Mouse (Mus musculus): ENCODE measurements around the gene Ptprj. TPM values are rescaled to one million over a fixed set of nuclear protein-coding genes. Genes with fewer than 3 reads are reported as not detected.

Gene Ptprj
- total and polyA plus RNA-seq, 3 experiments: 3.7 to 10.5 (median 7.4) TPM

DNA sequence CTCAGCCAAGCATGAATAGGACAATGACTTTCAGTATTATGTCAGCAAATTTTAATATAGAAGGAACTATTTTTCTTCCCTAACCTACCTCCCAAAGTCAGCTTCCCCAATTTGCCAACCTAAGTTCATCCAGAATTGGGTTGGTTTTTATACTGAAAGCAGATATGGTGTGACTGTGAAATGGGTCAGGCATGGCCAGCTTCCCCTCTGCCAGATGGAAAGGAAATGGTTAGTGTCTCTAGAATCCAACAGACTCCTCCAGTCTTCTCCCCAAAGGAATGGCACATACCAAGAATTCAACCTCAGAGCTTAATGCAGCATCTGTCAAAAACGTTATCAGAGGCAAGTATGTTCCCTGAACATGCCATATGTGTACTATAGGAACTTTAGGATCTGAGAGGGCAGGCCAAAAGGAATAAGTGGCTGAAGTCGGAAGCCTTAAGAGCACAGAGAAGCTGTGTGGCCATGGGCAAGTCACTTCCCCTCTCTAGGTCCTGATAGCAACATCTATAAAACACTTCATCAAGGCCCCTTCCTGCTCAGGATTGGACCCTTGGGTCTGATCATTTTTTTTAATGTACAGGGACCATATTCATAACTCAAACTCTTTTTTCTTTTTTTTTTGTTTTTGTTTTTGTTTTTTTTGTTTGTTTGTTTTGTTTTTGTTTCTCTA is 21.3 kb downstream of the Ptprj start:
- no peak overlapping the region for H3K4me3 ChIP-seq
- intact Hi-C loops (cut with DNase I): no loop called here
- peaks cover 2% of the 10 kb centered on the region for H3K4me1 ChIP-seq (ENCODE audit: control insufficient read depth, insufficient read depth, low read length)
- H3K36me3 ChIP-seq (ENCODE audit: control insufficient read depth, insufficient read depth, low read length): no peaks in the 10 kb centered on the region
- H3K27ac ChIP-seq: no peak overlapping the region
- H3K79me2 ChIP-seq (replicated peaks; ENCODE audit: control insufficient read depth, insufficient read depth, low read length): no peaks in the 10 kb centered on the region
- H3K27me3 ChIP-seq (ENCODE audit: control insufficient read depth, insufficient read depth, low read length): no peaks in the 10 kb centered on the region
- H3K9ac ChIP-seq (ENCODE audit: low read depth, low read length): no peak overlapping the region
- TF ChIP-seq POLR2A (IDR thresholded peaks at IDR 0.05; ENCODE audit: insufficient read depth, low read depth, low read length) (no peak), CTCF (IDR thresholded peaks at IDR 0.05) (no peak), EP300 (IDR thresholded peaks at IDR 0.05; ENCODE audit: insufficient read depth, low read depth, low read length) (no peak)
- 64% methylated on average over 2 of the region's 2 CpGs for WGBS
- DNase-seq: no peak

DNA sequence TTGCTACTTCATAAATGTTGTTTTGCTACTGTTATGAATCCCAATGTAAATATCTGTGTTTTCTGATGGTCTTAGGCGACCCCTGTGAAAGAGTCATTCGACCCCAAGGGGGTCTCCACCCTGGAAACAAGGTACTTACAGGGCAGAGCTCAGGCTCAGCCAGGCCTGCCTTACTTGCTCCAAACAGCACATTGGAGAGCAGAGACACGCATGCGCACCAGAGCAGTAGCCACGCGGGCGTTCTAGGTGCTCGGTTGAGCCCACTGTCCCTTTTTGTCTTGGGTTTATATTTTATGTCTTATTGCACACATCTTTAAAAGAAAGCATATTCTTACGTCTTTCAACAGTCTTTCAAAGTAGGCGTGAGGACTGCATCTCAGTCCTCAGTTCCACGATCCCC is 22.1 kb downstream of the Ptprj start:
- Histone ChIP-seq H3K4me3 (no peak overlapping the region), H3K36me3 (ENCODE audit: control insufficient read depth, insufficient read depth, low read length) (no peaks in the 10 kb centered on the region), H3K79me2 (replicated peaks; ENCODE audit: control insufficient read depth, insufficient read depth, low read length) (no peaks in the 10 kb centered on the region), H3K27me3 (ENCODE audit: control insufficient read depth, insufficient read depth, low read length) (no peaks in the 10 kb centered on the region), H3K27ac (no peak overlapping the region), H3K4me1 (ENCODE audit: control insufficient read depth, insufficient read depth, low read length) (peaks cover 2% of the 10 kb centered on the region), H3K9ac (ENCODE audit: low read depth, low read length) (no peak overlapping the region)
- no peak for DNase-seq
- WGBS: 87% methylated on average over 11 of the region's 11 CpGs
- no peak for TF ChIP-seq POLR2A (IDR thresholded peaks at IDR 0.05; ENCODE audit: insufficient read depth, low read depth, low read length)
- TF ChIP-seq CTCF (IDR thresholded peaks at IDR 0.05): no peak
- TF ChIP-seq EP300 (IDR thresholded peaks at IDR 0.05; ENCODE audit: insufficient read depth, low read depth, low read length): no peak
- intact Hi-C loops (cut with DNase I): no loop called here

DNA sequence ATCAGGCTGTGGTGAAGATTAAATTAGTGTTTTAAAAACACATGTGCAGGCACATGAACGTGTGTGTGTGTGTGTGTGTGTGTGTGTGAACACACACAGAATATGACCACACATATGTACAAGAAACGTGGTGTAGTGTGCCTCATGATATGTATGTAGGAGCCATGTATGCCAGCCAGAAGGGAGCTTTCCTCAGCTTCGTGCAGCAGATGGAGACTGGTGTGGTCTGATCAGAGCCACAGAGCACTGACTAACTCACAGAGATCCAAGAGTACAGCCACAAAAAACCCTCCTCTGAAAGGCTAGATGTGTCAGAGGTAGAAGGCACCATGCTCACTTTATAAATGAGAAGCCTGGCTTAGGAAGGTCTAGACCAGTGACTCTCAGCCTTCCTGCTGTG is 22.5 kb downstream of the Ptprj start:
- H3K4me3 ChIP-seq: no peak overlapping the region
- TF ChIP-seq CTCF (IDR thresholded peaks at IDR 0.05) (no peak), EP300 (IDR thresholded peaks at IDR 0.05; ENCODE audit: insufficient read depth, low read depth, low read length) (no peak), POLR2A (IDR thresholded peaks at IDR 0.05; ENCODE audit: insufficient read depth, low read depth, low read length) (no peak)
- no peak for DNase-seq
- H3K9ac ChIP-seq (ENCODE audit: low read depth, low read length): no peak overlapping the region
- no peaks in the 10 kb centered on the region for H3K79me2 ChIP-seq (replicated peaks; ENCODE audit: control insufficient read depth, insufficient read depth, low read length)
- H3K27ac ChIP-seq: no peak overlapping the region
- H3K4me1 ChIP-seq (ENCODE audit: control insufficient read depth, insufficient read depth, low read length): peaks cover 2% of the 10 kb centered on the region
- intact Hi-C loops (cut with DNase I): no loop called here
- H3K36me3 ChIP-seq (ENCODE audit: control insufficient read depth, insufficient read depth, low read length): no peaks in the 10 kb centered on the region
- WGBS: 69% methylated on average over 3 of the region's 3 CpGs
- no peaks in the 10 kb centered on the region for H3K27me3 ChIP-seq (ENCODE audit: control insufficient read depth, insufficient read depth, low read length)

DNA sequence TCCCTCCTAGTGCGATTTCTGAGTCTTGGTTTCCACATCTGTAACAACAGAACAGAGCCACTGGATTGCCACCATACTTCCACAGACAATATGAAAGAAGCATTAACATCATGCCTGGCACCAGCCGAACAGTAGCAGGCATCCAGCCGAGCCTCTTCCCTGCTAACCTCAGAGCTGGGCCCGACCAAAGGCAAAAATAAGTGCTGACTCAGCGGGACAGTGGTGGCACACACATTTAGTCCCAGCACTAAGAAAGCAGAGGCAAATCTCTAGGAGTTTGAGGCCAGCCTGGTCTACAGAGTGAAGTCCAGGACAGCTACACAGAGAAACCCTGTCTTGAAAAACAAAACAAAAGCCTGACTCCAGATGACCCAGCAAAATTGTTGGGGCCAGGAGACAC is 24.7 kb downstream of the Ptprj start:
- TF ChIP-seq POLR2A (IDR thresholded peaks at IDR 0.05; ENCODE audit: insufficient read depth, low read depth, low read length): no peak
- no peak for TF ChIP-seq EP300 (IDR thresholded peaks at IDR 0.05; ENCODE audit: insufficient read depth, low read depth, low read length)
- no peak for TF ChIP-seq CTCF (IDR thresholded peaks at IDR 0.05)
- Histone ChIP-seq H3K9ac (ENCODE audit: low read depth, low read length) (no peak overlapping the region), H3K36me3 (ENCODE audit: control insufficient read depth, insufficient read depth, low read length) (no peaks in the 10 kb centered on the region), H3K4me1 (ENCODE audit: control insufficient read depth, insufficient read depth, low read length) (no peaks in the 10 kb centered on the region; the same call in 1 of the 2 replicates), H3K4me3 (no peak overlapping the region), H3K79me2 (replicated peaks; ENCODE audit: control insufficient read depth, insufficient read depth, low read length) (no peaks in the 10 kb centered on the region), H3K27ac (no peak overlapping the region), H3K27me3 (ENCODE audit: control insufficient read depth, insufficient read depth, low read length) (no peaks in the 10 kb centered on the region)
- intact Hi-C loops (cut with DNase I): no loop called here
- WGBS: 79% methylated on average over 5 of the region's 5 CpGs
- no peak for DNase-seq

DNA sequence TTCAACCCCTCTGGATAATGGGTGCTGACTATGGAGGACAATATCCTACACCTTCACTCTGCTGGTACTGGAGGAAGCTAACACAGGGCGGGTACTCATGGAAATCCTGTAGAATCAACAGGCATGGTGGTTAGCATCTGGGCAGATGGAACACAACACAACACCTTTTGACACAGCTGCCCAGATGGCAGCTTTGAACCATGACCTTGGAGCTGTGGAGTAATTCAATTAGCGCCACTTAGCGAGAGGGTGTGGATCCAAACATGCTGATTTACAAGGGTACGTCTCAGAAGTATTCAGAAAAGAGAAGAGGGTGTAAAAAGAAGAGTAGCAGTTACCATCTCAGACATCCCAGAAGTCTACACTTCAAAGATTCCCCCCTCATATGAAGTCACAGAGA is 25.6 kb downstream of the Ptprj start:
- WGBS: 86% methylated on average over 4 of the region's 4 CpGs
- H3K27ac ChIP-seq: no peak overlapping the region
- TF ChIP-seq EP300 (IDR thresholded peaks at IDR 0.05; ENCODE audit: insufficient read depth, low read depth, low read length) (no peak), CTCF (IDR thresholded peaks at IDR 0.05) (no peak), POLR2A (IDR thresholded peaks at IDR 0.05; ENCODE audit: insufficient read depth, low read depth, low read length) (no peak)
- H3K4me3 ChIP-seq: no peak overlapping the region
- H3K9ac ChIP-seq (ENCODE audit: low read depth, low read length): no peak overlapping the region
- H3K27me3 ChIP-seq (ENCODE audit: control insufficient read depth, insufficient read depth, low read length): no peaks in the 10 kb centered on the region
- no peaks in the 10 kb centered on the region for H3K79me2 ChIP-seq (replicated peaks; ENCODE audit: control insufficient read depth, insufficient read depth, low read length)
- H3K36me3 ChIP-seq (ENCODE audit: control insufficient read depth, insufficient read depth, low read length): no peaks in the 10 kb centered on the region
- intact Hi-C loops (cut with DNase I): no loop called here
- no peaks in the 10 kb centered on the region for H3K4me1 ChIP-seq (ENCODE audit: control insufficient read depth, insufficient read depth, low read length)
- DNase-seq: no peak

DNA sequence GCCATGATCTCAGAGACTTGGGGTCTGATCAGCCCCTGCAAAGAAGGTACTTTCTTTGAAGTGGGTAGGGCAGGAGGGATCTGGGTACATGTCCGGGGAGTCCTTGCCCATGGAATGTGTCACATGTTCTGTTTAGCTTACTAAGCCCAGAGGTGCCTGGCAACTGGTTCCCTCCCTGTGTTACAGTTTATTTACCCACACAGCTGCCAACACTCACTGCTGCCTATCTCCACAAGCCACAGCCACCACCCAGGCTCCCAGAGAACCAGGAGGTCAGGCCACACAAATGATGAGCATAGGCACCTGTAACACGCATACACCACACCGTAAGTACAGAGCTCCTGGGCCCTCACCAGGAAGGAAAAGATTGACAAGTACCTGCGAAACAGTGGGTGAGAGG is 26.6 kb downstream of the Ptprj start:
- intact Hi-C loops (cut with DNase I): no loop called here
- 69% methylated on average over 4 of the region's 4 CpGs for WGBS
- DNase-seq: peak in 1 of 2 experiments; percentile 57
- Histone ChIP-seq H3K4me1 (ENCODE audit: control insufficient read depth, insufficient read depth, low read length) (no peaks in the 10 kb centered on the region; the same call in 1 of the 2 replicates), H3K27ac (no peak overlapping the region), H3K9ac (ENCODE audit: low read depth, low read length) (no peak overlapping the region), H3K36me3 (ENCODE audit: control insufficient read depth, insufficient read depth, low read length) (no peaks in the 10 kb centered on the region), H3K4me3 (no peak overlapping the region), H3K79me2 (replicated peaks; ENCODE audit: control insufficient read depth, insufficient read depth, low read length) (no peaks in the 10 kb centered on the region), H3K27me3 (ENCODE audit: control insufficient read depth, insufficient read depth, low read length) (no peaks in the 10 kb centered on the region)
- no peak for TF ChIP-seq CTCF (IDR thresholded peaks at IDR 0.05)
- no peak for TF ChIP-seq POLR2A (IDR thresholded peaks at IDR 0.05; ENCODE audit: insufficient read depth, low read depth, low read length)
- no peak for TF ChIP-seq EP300 (IDR thresholded peaks at IDR 0.05; ENCODE audit: insufficient read depth, low read depth, low read length)

Data from heart, adult 2 months (tissue).